Mouse (Mus musculus) liver, embryonic 11.5 days (tissue): ENCODE results near the gene Ttc27. TPM values are rescaled to one million over a fixed set of nuclear protein-coding genes. Genes with fewer than 3 reads are reported as not detected.

ENCODE experiments used
- ATAC-seq: fragments of 200-750 bp; cut with Nextera tagmentation; replicated peaks from 2 replicates; pipeline ENCODE4 v1.8.0; 2017; ENCODE audit warnings: moderate number of reproducible peaks, mild to moderate bottlenecking, moderate TSS enrichment, moderate library complexity; ENCODE audit not compliant: low FRiP score
- DNase-seq: peaks from one replicate; pipeline ENCODE4 v3.0.0-alpha.2; 2017; ENCODE audit warnings: low spot score
- H3K27ac ChIP-seq: fragments of 300-500 bp; sonication (generic); 2 replicates; pipeline ENCODE4 v1.5.1; 2014; ENCODE audit warnings: mild to moderate bottlenecking, low read depth, low read length, control low read depth
- H3K27me3 ChIP-seq: fragments of 300-500 bp; sonication (generic); replicated peaks from 2 replicates; pipeline ENCODE4 v1.6.1; 2014; ENCODE audit warnings: low read length, mixed read lengths; ENCODE audit not compliant: control insufficient read depth, insufficient read depth
- H3K36me3 ChIP-seq: fragments of 300-500 bp; sonication (generic); 2 replicates; pipeline ENCODE4 v1.6.1; 2014; ENCODE audit warnings: mild to moderate bottlenecking, low read length, moderate library complexity, mixed read lengths; ENCODE audit not compliant: control insufficient read depth, insufficient read depth
- H3K4me1 ChIP-seq: fragments of 300-500 bp; sonication (generic); replicated peaks from 2 replicates; pipeline ENCODE4 v1.6.1; 2014; ENCODE audit warnings: low read length, mixed read lengths; ENCODE audit not compliant: control insufficient read depth, insufficient read depth
- H3K4me2 ChIP-seq: fragments of 300-500 bp; sonication (generic); 2 replicates; pipeline ENCODE4 v1.6.1; 2014; ENCODE audit warnings: mild to moderate bottlenecking, control low read depth, moderate library complexity
- H3K4me3 ChIP-seq: fragments of 300-500 bp; sonication (generic); 2 replicates; pipeline ENCODE4 v1.5.1; 2014; ENCODE audit warnings: low read depth, low read length, control low read depth
- H3K9ac ChIP-seq: fragments of 300-500 bp; sonication (generic); 2 replicates; pipeline ENCODE4 v1.6.1; 2014; ENCODE audit warnings: low read depth, low read length, control low read depth
- H3K9me3 ChIP-seq: fragments of 300-500 bp; sonication (generic); 2 replicates; pipeline ENCODE4 v1.6.1; 2016; ENCODE audit warnings: low read length, inconsistent platforms, mixed read lengths; ENCODE audit not compliant: control insufficient read depth
- WGBS: fragments of 180-500 bp; shearing (Covaris S2); extraction: QIAGEN DNeasy Blood & Tissue Kit; methylation state at CpG from one replicate; pipeline ENCODE4 v1.1.7; 2014; 5-methylcytosine and 5-hydroxymethylcytosine counted together
- polyA plus RNA-seq: library from polyadenylated mRNA; unstranded; fragments of >200 nt; fragmentation: Nextera tagmentation; extraction: Ambion mirVana; gene quantifications from 2 replicates; pipeline ENCODE4 v1.2.1, GENCODE M21; 2014

Gene Ttc27
- polyA plus RNA-seq, 1 experiment from 2014 or later, result 37.6 TPM

- no peak overlapping the region for H3K9ac ChIP-seq
- no peak for DNase-seq
- H3K4me3 ChIP-seq, result no peak overlapping the region
- 74% methylated on average over 6 of the region's 6 CpGs for WGBS
- H3K9me3 ChIP-seq, result no peaks in the 10 kb centered on the region
- H3K27me3 ChIP-seq, result no peaks in the 10 kb centered on the region
- no peak for ATAC-seq
- 0 out of 2 replicates have a peak, but pooled peaks cover 2% of the 10 kb centered on the region for H3K36me3 ChIP-seq
- no peaks in the 10 kb centered on the region for H3K4me1 ChIP-seq
- H3K4me2 ChIP-seq, result no peak overlapping the region
- no peak overlapping the region for H3K27ac ChIP-seq
These were observed 82.3 kb downstream of the Ttc27 start for GRCm38 (mm10) chr17:74799865-74800264.

- DNase-seq, result no peak
- Histone ChIP-seq H3K27me3 (no peaks in the 10 kb centered on the region), H3K4me1 (no peaks in the 10 kb centered on the region; the same call in 1 of the 2 replicates), H3K9ac (no peak overlapping the region), H3K27ac (no peak overlapping the region), H3K4me2 (no peak overlapping the region), H3K36me3 (0 out of 2 replicates have a peak, but pooled peaks cover 2% of the 10 kb centered on the region), H3K4me3 (no peak overlapping the region), H3K9me3 (no peaks in the 10 kb centered on the region)
- 89% methylated on average over 4 of the region's 4 CpGs for WGBS
- ATAC-seq, result no peak
These were observed 85.2 kb downstream of the Ttc27 start for GRCm38 (mm10) chr17:74802765-74803164.

GRCm38 (mm10) chr17:74803835-74804234 lies 86.3 kb downstream of the Ttc27 start:
- Histone ChIP-seq H3K4me2 (no peak overlapping the region), H3K27me3 (no peaks in the 10 kb centered on the region), H3K4me1 (peaks cover 3% of the 10 kb centered on the region; the same call in 1 of the 2 replicates), H3K9ac (no peak overlapping the region), H3K36me3 (0 out of 2 replicates have a peak, but pooled peaks cover 2% of the 10 kb centered on the region), H3K4me3 (no peak overlapping the region), H3K9me3 (no peaks in the 10 kb centered on the region), H3K27ac (no peak overlapping the region)
- DNase-seq (no peak), ATAC-seq (no peak)
- WGBS, result 92% methylated on average over 2 of the region's 2 CpGs

- WGBS, result 87% methylated on average over 9 of the region's 9 CpGs
- Histone ChIP-seq H3K4me2 (no peak overlapping the region), H3K27me3 (no peaks in the 10 kb centered on the region), H3K36me3 (0 out of 2 replicates have a peak, but pooled peaks cover 2% of the 10 kb centered on the region), H3K27ac (no peak overlapping the region), H3K4me3 (no peak overlapping the region), H3K4me1 (peaks cover 3% of the 10 kb centered on the region; the same call in 1 of the 2 replicates), H3K9ac (no peak overlapping the region), H3K9me3 (no peaks in the 10 kb centered on the region)
- ATAC-seq (no peak), DNase-seq (no peak)
These were observed 86.9 kb downstream of the Ttc27 start for GRCm38 (mm10) chr17:74804321-74804930.

- ATAC-seq (no peak; the same call in 1 of the 2 replicates), DNase-seq (no peak)
- Histone ChIP-seq H3K9me3 (no peaks in the 10 kb centered on the region), H3K9ac (no peak overlapping the region), H3K4me2 (no peak overlapping the region), H3K4me1 (peaks cover 3% of the 10 kb centered on the region; the same call in 1 of the 2 replicates), H3K36me3 (no peaks in the 10 kb centered on the region), H3K27me3 (no peaks in the 10 kb centered on the region), H3K27ac (no peak overlapping the region), H3K4me3 (no peak overlapping the region)
- 61% methylated on average over 9 of the region's 9 CpGs for WGBS
These were observed 90.1 kb downstream of the Ttc27 start for GRCm38 (mm10) chr17:74807509-74808248.

GRCm38 (mm10) chr17:74808330-74808729 lies 90.8 kb downstream of the Ttc27 start:
- no peak overlapping the region for H3K9ac ChIP-seq
- no peak overlapping the region for H3K4me2 ChIP-seq
- no peak for ATAC-seq
- DNase-seq, result no peak
- no peaks in the 10 kb centered on the region for H3K9me3 ChIP-seq
- H3K36me3 ChIP-seq, result no peaks in the 10 kb centered on the region
- H3K27ac ChIP-seq, result no peak overlapping the region
- peaks cover 3% of the 10 kb centered on the region; the same call in 1 of the 2 replicates for H3K4me1 ChIP-seq
- WGBS, result 88% methylated on average over 1 of the region's 1 CpGs
- H3K27me3 ChIP-seq, result no peaks in the 10 kb centered on the region
- no peak overlapping the region for H3K4me3 ChIP-seq

GRCm38 (mm10) chr17:74808901-74809300 lies 91.4 kb downstream of the Ttc27 start:
- H3K27me3 ChIP-seq, result no peaks in the 10 kb centered on the region
- H3K9me3 ChIP-seq, result no peaks in the 10 kb centered on the region
- no peak overlapping the region for H3K4me3 ChIP-seq
- H3K4me2 ChIP-seq, result no peak overlapping the region
- no peaks in the 10 kb centered on the region for H3K36me3 ChIP-seq
- H3K9ac ChIP-seq, result no peak overlapping the region
- 94% methylated on average over 4 of the region's 4 CpGs for WGBS
- no peak for ATAC-seq
- DNase-seq, result no peak
- H3K27ac ChIP-seq, result no peak overlapping the region
- H3K4me1 ChIP-seq, result peaks cover 3% of the 10 kb centered on the region; the same call in 1 of the 2 replicates

GRCm38 (mm10) chr17:74810892-74811625 lies 93.5 kb downstream of the Ttc27 start:
- H3K36me3 ChIP-seq, result no peaks in the 10 kb centered on the region
- H3K27me3 ChIP-seq, result no peaks in the 10 kb centered on the region
- WGBS, result 63% methylated on average over 3 of the region's 3 CpGs
- H3K4me1 ChIP-seq, result peaks cover 3% of the 10 kb centered on the region; the same call in 1 of the 2 replicates
- no peak overlapping the region for H3K4me3 ChIP-seq
- H3K9ac ChIP-seq, result no peak overlapping the region
- ATAC-seq, result peak; percentile 62
- no peak for DNase-seq
- no peaks in the 10 kb centered on the region for H3K9me3 ChIP-seq
- H3K27ac ChIP-seq, result no peak overlapping the region
- H3K4me2 ChIP-seq, result no peak overlapping the region
